Mouse (Mus musculus): Measurements from ENCODE around the gene Tfeb.

DNA sequence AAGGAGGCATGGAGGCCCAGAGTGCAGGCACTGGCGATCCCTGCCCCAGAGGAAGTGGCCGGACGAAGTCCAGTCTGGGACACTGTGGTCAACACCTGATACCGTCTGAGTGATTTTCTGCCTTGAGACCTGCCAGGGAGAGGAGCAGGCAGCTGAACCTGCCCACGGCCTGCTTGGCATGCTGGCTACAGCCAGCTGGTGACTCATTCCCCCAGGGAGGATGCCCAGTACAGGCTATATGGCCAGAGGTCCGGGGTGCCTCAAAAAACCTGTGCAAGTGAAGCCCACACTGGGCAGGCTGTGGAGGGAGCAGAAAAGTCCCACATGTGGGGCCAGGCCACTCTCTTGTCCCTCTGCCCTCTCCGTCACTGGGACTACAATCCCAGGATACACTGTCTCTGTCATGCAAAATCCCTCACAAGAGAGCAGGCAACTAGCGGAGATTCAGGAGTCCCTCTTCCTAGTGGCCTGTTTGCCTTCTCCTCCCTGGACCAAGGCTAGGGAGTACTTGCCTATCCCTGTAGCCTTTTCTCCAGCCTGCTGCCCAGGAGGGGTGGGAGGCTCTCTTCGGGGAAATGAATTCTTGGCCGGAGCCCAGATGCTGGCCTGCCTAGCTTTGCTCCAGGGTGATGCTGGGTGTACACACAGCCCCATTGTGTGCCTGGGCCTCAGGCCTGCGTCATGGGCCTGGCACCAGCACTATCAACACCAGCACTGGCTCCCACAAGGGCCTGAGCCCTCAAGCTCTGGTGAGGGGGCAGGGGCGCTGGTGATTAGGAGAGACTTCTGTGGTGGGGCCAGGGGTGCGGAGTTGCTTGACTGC is 25.9 kb downstream of the Tfeb start:
- no peak for TF ChIP-seq CTCF (conservative IDR thresholded peaks at IDR 0.05 in 1 of 2, IDR thresholded peaks at IDR 0.05 in 1 of 2; ENCODE audit: low read depth in 2 of 2, low read length in 2 of 2)
- 0 out of 2 replicates have a peak, but pooled peaks have one; percentile 7 for TF ChIP-seq EP300 (IDR thresholded peaks at IDR 0.05; ENCODE audit: low read length)
- no peak for TF ChIP-seq JUND (conservative IDR thresholded peaks at IDR 0.05; ENCODE audit: low read depth, low read length)
- no peak for TF ChIP-seq CHD2 (IDR thresholded peaks at IDR 0.05; ENCODE audit: low read length)
- TF ChIP-seq POLR2A (IDR thresholded peaks at IDR 0.05; ENCODE audit: low read depth, low read length) = no peak
- no peak for TF ChIP-seq MEF2A (IDR thresholded peaks at IDR 0.05; ENCODE audit: borderline replicate concordance, low read depth, low read length)
- TF ChIP-seq HCFC1 (IDR thresholded peaks at IDR 0.05; ENCODE audit: low read depth, low read length) = no peak

Measured in CH12.LX (cell line).